Mouse (Mus musculus) liver, embryonic 11.5 days (tissue): ENCODE measurements around the gene St8sia1. TPM values are rescaled to one million over a fixed set of nuclear protein-coding genes. Genes with fewer than 3 reads are reported as not detected.
A peak's percentile ranks its signal among the peaks of the same experiment; 100 is the strongest.

Experiments
- ATAC-seq: fragments of 200-750 bp; cut with Nextera tagmentation; replicated peaks from 2 replicates; pipeline ENCODE4 v1.8.0; 2017; ENCODE audit warnings: moderate number of reproducible peaks, mild to moderate bottlenecking, moderate TSS enrichment, moderate library complexity; ENCODE audit not compliant: low FRiP score
- DNase-seq: peaks from one replicate; pipeline ENCODE4 v3.0.0-alpha.2; 2017; ENCODE audit warnings: low spot score
- H3K27ac ChIP-seq: fragments of 300-500 bp; sonication (generic); 2 replicates; pipeline ENCODE4 v1.5.1; 2014; ENCODE audit warnings: mild to moderate bottlenecking, low read depth, low read length, control low read depth
- H3K27me3 ChIP-seq: fragments of 300-500 bp; sonication (generic); replicated peaks from 2 replicates; pipeline ENCODE4 v1.6.1; 2014; ENCODE audit warnings: low read length, mixed read lengths; ENCODE audit not compliant: control insufficient read depth, insufficient read depth
- H3K36me3 ChIP-seq: fragments of 300-500 bp; sonication (generic); 2 replicates; pipeline ENCODE4 v1.6.1; 2014; ENCODE audit warnings: mild to moderate bottlenecking, low read length, moderate library complexity, mixed read lengths; ENCODE audit not compliant: control insufficient read depth, insufficient read depth
- H3K4me1 ChIP-seq: fragments of 300-500 bp; sonication (generic); replicated peaks from 2 replicates; pipeline ENCODE4 v1.6.1; 2014; ENCODE audit warnings: low read length, mixed read lengths; ENCODE audit not compliant: control insufficient read depth, insufficient read depth
- H3K4me2 ChIP-seq: fragments of 300-500 bp; sonication (generic); 2 replicates; pipeline ENCODE4 v1.6.1; 2014; ENCODE audit warnings: mild to moderate bottlenecking, control low read depth, moderate library complexity
- H3K4me3 ChIP-seq: fragments of 300-500 bp; sonication (generic); 2 replicates; pipeline ENCODE4 v1.5.1; 2014; ENCODE audit warnings: low read depth, low read length, control low read depth
- H3K9ac ChIP-seq: fragments of 300-500 bp; sonication (generic); 2 replicates; pipeline ENCODE4 v1.6.1; 2014; ENCODE audit warnings: low read depth, low read length, control low read depth
- H3K9me3 ChIP-seq: fragments of 300-500 bp; sonication (generic); 2 replicates; pipeline ENCODE4 v1.6.1; 2016; ENCODE audit warnings: low read length, inconsistent platforms, mixed read lengths; ENCODE audit not compliant: control insufficient read depth
- WGBS: fragments of 180-500 bp; shearing (Covaris S2); extraction: QIAGEN DNeasy Blood & Tissue Kit; methylation state at CpG from one replicate; pipeline ENCODE4 v1.1.7; 2014; 5-methylcytosine and 5-hydroxymethylcytosine counted together
- polyA plus RNA-seq: library from polyadenylated mRNA; unstranded; fragments of >200 nt; fragmentation: Nextera tagmentation; extraction: Ambion mirVana; gene quantifications from 2 replicates; pipeline ENCODE4 v1.2.1, GENCODE M21; 2014

The St8sia1 gene
- polyA plus RNA-seq, 1 experiment from 2014 or later = 2.1 TPM

DNA sequence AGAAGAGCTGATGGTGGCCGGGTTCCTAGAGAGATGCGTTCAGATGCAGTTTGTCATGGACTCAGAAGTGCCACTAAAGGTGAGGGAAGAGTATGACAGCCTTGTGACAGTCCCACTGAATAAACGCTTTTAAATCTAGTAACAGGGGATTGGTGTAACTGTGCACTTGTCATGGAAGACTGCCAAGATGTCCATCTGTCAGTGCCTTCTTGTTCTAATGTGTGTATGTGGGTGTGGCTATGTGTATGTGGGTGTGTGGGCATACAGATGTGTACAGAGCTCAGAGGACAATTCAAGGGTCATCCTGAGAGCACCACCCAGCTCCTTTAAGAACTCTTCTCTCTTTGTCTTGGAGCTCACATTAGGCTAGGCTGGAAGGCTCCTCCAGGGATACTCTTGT, 148.7 kb downstream of the St8sia1 start:
- WGBS = 84% methylated on average over 3 of the region's 3 CpGs
- Histone ChIP-seq H3K4me2 (no peak overlapping the region), H3K27ac (no peak overlapping the region), H3K27me3 (no peaks in the 10 kb centered on the region; the same call in 1 of the 2 replicates), H3K4me1 (no peaks in the 10 kb centered on the region), H3K36me3 (no peaks in the 10 kb centered on the region), H3K4me3 (no peak overlapping the region), H3K9me3 (no peaks in the 10 kb centered on the region), H3K9ac (no peak overlapping the region)
- DNase-seq = peak; percentile 15
- ATAC-seq = no peak

DNA sequence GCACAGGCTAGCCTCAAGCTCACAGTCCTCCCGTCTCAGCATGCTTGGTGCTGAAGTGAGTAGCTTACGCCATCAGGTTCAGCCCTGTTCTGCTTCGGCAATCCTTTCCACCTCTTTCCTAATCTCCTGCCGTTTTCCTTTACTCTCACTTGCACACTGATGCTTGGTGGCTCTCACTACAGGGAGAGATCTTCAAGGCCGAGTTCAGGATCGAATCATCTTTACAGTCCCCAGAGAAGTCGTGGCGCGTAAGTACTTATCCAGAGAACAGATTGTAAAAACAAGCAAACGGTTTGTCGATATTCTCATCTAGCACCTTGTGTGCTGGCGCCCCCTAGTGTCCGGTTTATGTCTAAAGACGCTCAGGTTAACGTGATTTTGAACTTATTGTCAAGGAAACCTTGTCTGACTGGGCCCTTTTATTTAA, 149.7 kb downstream of the St8sia1 start:
- peak; percentile 77 for DNase-seq
- Histone ChIP-seq H3K36me3 (no peaks in the 10 kb centered on the region), H3K27me3 (no peaks in the 10 kb centered on the region; the same call in 1 of the 2 replicates), H3K9ac (no peak overlapping the region), H3K4me1 (0 out of 2 replicates have a peak, but pooled peaks cover 2% of the 10 kb centered on the region), H3K4me3 (peak overlapping the region; percentile 36), H3K4me2 (peak overlapping the region; percentile 57), H3K9me3 (no peaks in the 10 kb centered on the region), H3K27ac (no peak overlapping the region)
- WGBS = 8% methylated on average over 15 of the region's 15 CpGs
- no peak; the same call in 1 of the 2 replicates for ATAC-seq

- H3K4me1 ChIP-seq = 0 out of 2 replicates have a peak, but pooled peaks cover 2% of the 10 kb centered on the region
- H3K9me3 ChIP-seq = no peaks in the 10 kb centered on the region
- peak; percentile 34 for DNase-seq
- H3K4me2 ChIP-seq = peak overlapping the region; percentile 57; the same call in 1 of the 2 replicates
- H3K27me3 ChIP-seq = no peaks in the 10 kb centered on the region; the same call in 1 of the 2 replicates
- H3K9ac ChIP-seq = no peak overlapping the region
- no peak overlapping the region for H3K27ac ChIP-seq
- no peaks in the 10 kb centered on the region for H3K36me3 ChIP-seq
- WGBS = 58% methylated on average over 10 of the region's 10 CpGs
- peak; percentile 51; the same call in 1 of the 2 replicates for ATAC-seq
- no peak overlapping the region for H3K4me3 ChIP-seq
Measured at GRCm38 (mm10) chr6:142814011-142814410, 150.2 kb downstream of the St8sia1 start.

DNA sequence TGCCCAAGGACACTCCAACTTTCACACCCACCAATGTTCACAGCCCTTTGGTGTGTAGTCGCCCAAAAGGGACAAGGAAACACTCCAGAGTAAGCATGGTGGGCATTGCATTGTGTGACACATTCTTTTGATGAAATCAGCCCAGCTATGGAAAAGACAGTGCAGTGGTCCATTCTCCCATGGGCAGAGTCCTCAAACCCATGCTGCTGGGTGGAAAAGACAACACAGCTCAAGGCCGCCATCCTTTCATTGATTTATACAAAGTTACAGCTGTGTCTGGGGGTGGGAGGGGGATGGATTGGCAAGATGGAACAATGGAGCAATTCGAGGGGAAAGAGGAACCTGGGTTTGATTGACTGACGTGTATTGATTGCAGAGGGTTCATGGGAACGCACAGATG, 151.3 kb downstream of the St8sia1 start:
- H3K27ac ChIP-seq = no peak overlapping the region
- no peaks in the 10 kb centered on the region for H3K9me3 ChIP-seq
- no peaks in the 10 kb centered on the region for H3K36me3 ChIP-seq
- no peak for ATAC-seq
- WGBS = 67% methylated on average over 5 of the region's 5 CpGs
- 0 out of 2 replicates have a peak, but pooled peaks cover 2% of the 10 kb centered on the region for H3K4me1 ChIP-seq
- no peak overlapping the region for H3K4me2 ChIP-seq
- no peak overlapping the region for H3K9ac ChIP-seq
- H3K4me3 ChIP-seq = no peak overlapping the region
- no peaks in the 10 kb centered on the region; the same call in 1 of the 2 replicates for H3K27me3 ChIP-seq
- peak; percentile 28 for DNase-seq

GRCm38 (mm10) chr6:142810239-142810638, 154.0 kb downstream of the St8sia1 start:
- 0 out of 2 replicates have a peak, but pooled peaks cover 2% of the 10 kb centered on the region for H3K4me1 ChIP-seq
- H3K4me3 ChIP-seq = no peak overlapping the region
- H3K27me3 ChIP-seq = no peaks in the 10 kb centered on the region; the same call in 1 of the 2 replicates
- no peaks in the 10 kb centered on the region for H3K9me3 ChIP-seq
- no peak overlapping the region for H3K9ac ChIP-seq
- no peaks in the 10 kb centered on the region for H3K36me3 ChIP-seq
- WGBS = 38% methylated on average over 6 of the region's 6 CpGs
- DNase-seq (no peak), ATAC-seq (no peak)
- no peak overlapping the region for H3K27ac ChIP-seq
- H3K4me2 ChIP-seq = no peak overlapping the region

- Histone ChIP-seq H3K4me2 (no peak overlapping the region), H3K9ac (no peak overlapping the region), H3K27ac (no peak overlapping the region), H3K36me3 (no peaks in the 10 kb centered on the region), H3K9me3 (no peaks in the 10 kb centered on the region), H3K27me3 (no peaks in the 10 kb centered on the region; the same call in 1 of the 2 replicates), H3K4me1 (0 out of 2 replicates have a peak, but pooled peaks cover 2% of the 10 kb centered on the region), H3K4me3 (no peak overlapping the region)
- ATAC-seq (peak; percentile 54; the same call in 1 of the 2 replicates), DNase-seq (no peak)
- 27% methylated on average over 6 of the region's 6 CpGs for WGBS
Measured at GRCm38 (mm10) chr6:142809373-142810098, 154.7 kb downstream of the St8sia1 start.

GRCm38 (mm10) chr6:142806326-142806725, 157.9 kb downstream of the St8sia1 start:
- H3K27me3 ChIP-seq = no peaks in the 10 kb centered on the region
- H3K9me3 ChIP-seq = no peaks in the 10 kb centered on the region
- DNase-seq = no peak
- no peak overlapping the region for H3K4me2 ChIP-seq
- peak; percentile 27; the same call in 1 of the 2 replicates for ATAC-seq
- WGBS = 41% methylated on average over 4 of the region's 4 CpGs
- H3K27ac ChIP-seq = no peak overlapping the region
- 0 out of 2 replicates have a peak, but pooled peaks cover 2% of the 10 kb centered on the region for H3K4me1 ChIP-seq
- H3K9ac ChIP-seq = no peak overlapping the region
- no peaks in the 10 kb centered on the region for H3K36me3 ChIP-seq
- H3K4me3 ChIP-seq = no peak overlapping the region

- no peak within 1 kb of the TSS for H3K9ac ChIP-seq
- 0 out of 2 replicates have a peak, but pooled peaks cover 4% of the 10 kb centered on the region for H3K4me1 ChIP-seq
- no peak within 1 kb of the TSS for H3K4me2 ChIP-seq
- H3K27ac ChIP-seq = no peak within 1 kb of the TSS
- H3K36me3 ChIP-seq = no peaks in the 10 kb centered on the region
- H3K27me3 ChIP-seq = no peaks in the 10 kb centered on the region
- H3K4me3 ChIP-seq = no peak within 1 kb of the TSS
- no peaks in the 10 kb centered on the region for H3K9me3 ChIP-seq
- no peak for ATAC-seq
- DNase-seq = no peak
Measured at GRCm38 (mm10) chr6:142804402-142804801, 159.8 kb downstream of the St8sia1 start, which contains the start of gene Sult6b2. Gene Sult6b2 (minus strand): TSS chr6:142804502.
